Mouse (Mus musculus): ENCODE measurements at regions not wholly inside any gene's neighbourhood (a gene's known extent, or its start where the extent isn't known, plus 50 kb on each side); places are given as distances from the start of the nearest gene placed in this dataset.

DNA sequence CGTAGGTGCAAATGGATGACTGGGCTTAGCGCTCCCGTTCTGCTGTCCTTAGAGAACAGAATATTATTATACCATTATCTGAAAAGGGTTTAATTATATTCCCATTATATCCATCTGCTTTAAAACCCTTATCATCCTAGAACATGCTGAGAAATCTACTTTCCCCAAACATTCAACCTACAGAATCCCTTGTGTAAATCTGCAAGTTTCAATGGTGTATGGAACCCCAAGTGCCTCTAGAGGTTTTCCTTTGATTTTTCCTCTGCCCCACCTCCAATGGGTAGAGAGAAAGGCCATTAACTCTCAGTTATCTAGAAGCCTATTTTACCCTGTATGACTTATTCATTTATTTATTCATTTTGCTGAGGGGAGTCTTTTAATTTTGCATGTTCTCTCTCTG is 308.7 kb downstream of the Csnka2ip start:
- H3K27me3 ChIP-seq (ENCODE audit: control insufficient read depth, insufficient read depth, low read length): no peaks in the 10 kb centered on the region
- no peaks in the 10 kb centered on the region for H3K9me3 ChIP-seq (ENCODE audit: control insufficient read depth, low read length)
- H3K4me3 ChIP-seq (ENCODE audit: low read length): no peak overlapping the region
- no peak overlapping the region for H3K9ac ChIP-seq (ENCODE audit: low read depth, low read length)
- no peaks in the 10 kb centered on the region for H3K36me3 ChIP-seq (ENCODE audit: control insufficient read depth, insufficient read depth, low read length)
- ATAC-seq (ENCODE audit: low FRiP score, low TSS enrichment): no peak
- H3K4me2 ChIP-seq (replicated peaks; ENCODE audit: low read depth, low read length): no peak overlapping the region
- H3K4me1 ChIP-seq (ENCODE audit: control insufficient read depth, insufficient read depth, low read length): no peaks in the 10 kb centered on the region
- H3K27ac ChIP-seq (ENCODE audit: low read depth, low read length): no peak overlapping the region
- WGBS: 90% methylated on average over 3 of the region's 3 CpGs

DNA sequence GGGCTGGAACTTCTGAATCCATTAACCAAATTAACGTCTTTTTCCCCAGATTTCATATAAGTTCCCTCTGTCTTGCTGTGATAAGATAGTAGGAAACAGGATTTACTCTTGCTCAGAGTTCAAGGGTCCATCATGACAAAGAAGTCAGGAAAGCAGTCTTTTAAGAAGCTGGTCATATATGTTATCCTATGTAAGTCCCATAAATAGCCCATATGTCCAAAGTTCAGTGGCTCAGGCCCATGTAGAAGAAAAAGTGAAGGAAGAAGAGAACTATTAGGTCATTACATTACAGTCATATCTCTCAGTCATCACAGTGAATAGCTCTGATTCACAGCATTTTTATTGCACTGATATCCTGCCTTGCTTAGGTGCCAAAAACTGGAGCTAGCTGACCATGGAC is 316.9 kb downstream of the Csnka2ip start:
- Histone ChIP-seq H3K4me1 (ENCODE audit: control insufficient read depth, insufficient read depth, low read length) (no peaks in the 10 kb centered on the region), H3K9ac (ENCODE audit: low read depth, low read length) (no peak overlapping the region), H3K9me3 (ENCODE audit: control insufficient read depth, low read length) (no peaks in the 10 kb centered on the region), H3K27me3 (ENCODE audit: control insufficient read depth, insufficient read depth, low read length) (no peaks in the 10 kb centered on the region), H3K27ac (ENCODE audit: low read depth, low read length) (no peak overlapping the region), H3K36me3 (ENCODE audit: control insufficient read depth, insufficient read depth, low read length) (no peaks in the 10 kb centered on the region), H3K4me2 (replicated peaks; ENCODE audit: low read depth, low read length) (no peak overlapping the region), H3K4me3 (ENCODE audit: low read length) (no peak overlapping the region)
- WGBS: 81% methylated on average over 1 of the region's 1 CpGs
- no peak for ATAC-seq (ENCODE audit: low FRiP score, low TSS enrichment)

DNA sequence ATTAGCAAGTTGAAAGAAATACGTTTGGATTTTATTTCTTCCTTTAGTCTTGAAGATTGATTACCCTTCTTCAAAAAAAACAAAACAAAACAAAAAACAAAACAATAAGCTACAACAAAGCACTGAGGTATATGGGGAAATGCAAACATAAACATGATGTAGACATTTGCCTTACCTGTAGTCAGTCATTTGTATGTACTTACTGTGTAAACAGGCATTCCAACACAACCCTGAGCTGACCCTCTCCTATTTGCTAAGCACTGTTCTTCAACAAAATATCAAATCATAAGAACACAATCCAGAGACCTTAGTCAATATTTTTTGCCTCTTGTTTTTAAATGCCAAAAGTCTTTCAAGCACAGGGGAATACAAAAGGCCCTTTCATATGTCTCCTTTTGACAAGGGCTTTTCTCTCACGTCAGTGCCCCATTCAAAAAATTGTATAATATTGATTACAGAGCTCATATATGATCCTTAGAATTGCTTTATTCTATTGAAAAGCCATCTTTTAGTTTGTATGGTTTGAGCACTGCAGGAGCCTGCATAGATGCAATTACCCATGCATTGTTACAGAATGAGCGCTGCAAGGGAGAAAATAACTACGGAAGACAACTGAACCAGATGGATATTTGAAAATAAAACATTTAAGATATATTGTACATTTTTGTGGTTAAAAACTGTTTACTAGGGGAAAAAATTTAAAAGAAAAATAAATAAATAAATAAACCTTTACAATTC is 326.2 kb downstream of the Csnka2ip start:
- no peak overlapping the region for H3K27ac ChIP-seq (ENCODE audit: low read depth, low read length)
- H3K9ac ChIP-seq (ENCODE audit: low read depth, low read length): no peak overlapping the region
- WGBS: 83% methylated on average over 4 of the region's 4 CpGs
- ATAC-seq (ENCODE audit: low FRiP score, low TSS enrichment): no peak
- no peaks in the 10 kb centered on the region for H3K36me3 ChIP-seq (ENCODE audit: control insufficient read depth, insufficient read depth, low read length)
- H3K4me1 ChIP-seq (ENCODE audit: control insufficient read depth, insufficient read depth, low read length): no peaks in the 10 kb centered on the region
- H3K4me3 ChIP-seq (ENCODE audit: low read length): no peak overlapping the region
- no peaks in the 10 kb centered on the region for H3K27me3 ChIP-seq (ENCODE audit: control insufficient read depth, insufficient read depth, low read length)
- no peaks in the 10 kb centered on the region for H3K9me3 ChIP-seq (ENCODE audit: control insufficient read depth, low read length)
- no peak overlapping the region for H3K4me2 ChIP-seq (replicated peaks; ENCODE audit: low read depth, low read length)

DNA sequence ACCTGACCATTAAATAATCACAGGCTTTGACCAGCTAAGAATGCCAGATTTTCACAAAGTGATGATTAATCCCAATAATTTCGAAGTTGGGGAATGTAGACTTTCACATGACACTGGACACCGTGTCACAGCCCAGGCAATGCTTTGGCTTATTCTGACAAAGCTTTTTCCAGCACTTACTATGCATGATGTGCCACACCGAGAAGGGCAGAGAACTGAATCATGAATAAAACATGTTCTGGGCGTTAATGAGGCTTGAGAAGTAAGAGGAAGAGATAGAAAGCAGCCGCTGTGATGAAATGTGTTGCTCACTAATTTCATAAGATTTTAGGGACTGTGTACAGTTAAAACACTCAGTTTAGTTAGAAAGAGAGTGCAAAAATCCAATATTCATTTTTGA is 326.8 kb downstream of the Csnka2ip start:
- no peaks in the 10 kb centered on the region for H3K9me3 ChIP-seq (ENCODE audit: control insufficient read depth, low read length)
- no peak overlapping the region for H3K9ac ChIP-seq (ENCODE audit: low read depth, low read length)
- H3K4me1 ChIP-seq (ENCODE audit: control insufficient read depth, insufficient read depth, low read length): no peaks in the 10 kb centered on the region
- 71% methylated on average over 5 of the region's 5 CpGs for WGBS
- no peaks in the 10 kb centered on the region for H3K36me3 ChIP-seq (ENCODE audit: control insufficient read depth, insufficient read depth, low read length)
- ATAC-seq (ENCODE audit: low FRiP score, low TSS enrichment): no peak
- no peak overlapping the region for H3K4me2 ChIP-seq (replicated peaks; ENCODE audit: low read depth, low read length)
- no peak overlapping the region for H3K27ac ChIP-seq (ENCODE audit: low read depth, low read length)
- H3K4me3 ChIP-seq (ENCODE audit: low read length): no peak overlapping the region
- H3K27me3 ChIP-seq (ENCODE audit: control insufficient read depth, insufficient read depth, low read length): no peaks in the 10 kb centered on the region

DNA sequence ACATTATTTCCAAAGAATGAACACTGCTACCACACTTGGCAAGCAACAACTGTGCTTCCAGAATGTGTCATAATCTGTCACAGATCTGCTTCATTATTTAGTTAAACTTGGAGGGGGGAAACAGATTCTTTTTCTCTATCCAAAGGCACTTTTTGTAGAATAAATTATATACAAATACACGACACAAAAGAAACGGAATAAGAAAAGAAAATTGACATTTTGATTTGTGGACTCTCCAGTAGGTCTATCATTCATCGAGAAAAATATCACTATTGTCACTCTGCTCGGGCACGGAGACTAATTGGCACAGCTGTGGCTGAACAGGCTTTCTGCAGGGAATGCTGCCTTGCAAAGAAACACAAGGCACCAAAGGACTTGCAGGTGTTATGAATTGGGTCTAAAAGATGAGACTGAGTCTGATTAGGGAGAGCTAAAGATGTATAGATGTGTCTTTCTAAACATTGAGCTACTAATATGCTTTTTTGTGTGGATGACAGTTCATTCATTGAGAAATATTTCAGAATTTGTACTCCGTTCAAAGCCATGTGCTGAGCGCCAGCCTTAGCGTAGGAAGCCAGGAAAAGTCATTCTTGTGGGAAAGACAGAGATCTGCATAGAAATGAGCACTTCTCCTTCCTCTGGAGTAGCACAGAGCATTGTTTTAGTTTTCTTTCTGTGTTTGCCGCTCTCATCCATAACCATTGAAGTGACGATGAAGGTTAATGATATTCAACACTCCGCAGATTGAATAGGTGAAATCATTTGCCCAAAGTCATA is 337.1 kb downstream of the Csnka2ip start:
- Histone ChIP-seq H3K4me3 (ENCODE audit: low read length) (no peak overlapping the region), H3K36me3 (ENCODE audit: control insufficient read depth, insufficient read depth, low read length) (no peaks in the 10 kb centered on the region), H3K9ac (ENCODE audit: low read depth, low read length) (no peak overlapping the region), H3K4me2 (replicated peaks; ENCODE audit: low read depth, low read length) (no peak overlapping the region), H3K4me1 (ENCODE audit: control insufficient read depth, insufficient read depth, low read length) (no peaks in the 10 kb centered on the region), H3K27ac (ENCODE audit: low read depth, low read length) (no peak overlapping the region), H3K9me3 (ENCODE audit: control insufficient read depth, low read length) (no peaks in the 10 kb centered on the region), H3K27me3 (ENCODE audit: control insufficient read depth, insufficient read depth, low read length) (no peaks in the 10 kb centered on the region)
- ATAC-seq (ENCODE audit: low FRiP score, low TSS enrichment): no peak
- 87% methylated on average over 11 of the region's 11 CpGs for WGBS

DNA sequence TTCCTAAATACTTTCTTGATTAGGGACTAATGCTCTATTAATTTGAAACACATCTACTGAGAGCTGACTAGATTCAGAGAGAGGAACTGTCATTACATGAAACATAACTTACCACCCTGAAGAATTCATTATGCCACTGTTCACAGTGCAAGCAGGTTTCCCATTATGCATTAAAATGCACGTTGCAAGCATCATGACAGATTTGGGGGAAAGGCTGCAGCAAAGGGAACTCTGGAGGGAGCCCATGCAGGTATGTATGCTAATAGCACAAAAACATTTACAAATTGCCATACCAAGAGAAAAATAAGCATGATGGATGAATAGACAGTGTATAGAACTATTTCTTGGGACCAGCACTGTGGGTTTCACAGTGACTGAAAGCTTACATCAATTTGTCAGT is 351.1 kb downstream of the Csnka2ip start:
- Histone ChIP-seq H3K9ac (ENCODE audit: low read depth, low read length) (no peak overlapping the region), H3K4me1 (ENCODE audit: control insufficient read depth, insufficient read depth, low read length) (no peaks in the 10 kb centered on the region), H3K27me3 (ENCODE audit: control insufficient read depth, insufficient read depth, low read length) (no peaks in the 10 kb centered on the region), H3K36me3 (ENCODE audit: control insufficient read depth, insufficient read depth, low read length) (no peaks in the 10 kb centered on the region), H3K4me2 (replicated peaks; ENCODE audit: low read depth, low read length) (no peak overlapping the region), H3K9me3 (ENCODE audit: control insufficient read depth, low read length) (no peaks in the 10 kb centered on the region), H3K4me3 (ENCODE audit: low read length) (no peak overlapping the region), H3K27ac (ENCODE audit: low read depth, low read length) (no peak overlapping the region)
- 70% methylated on average over 1 of the region's 1 CpGs for WGBS
- ATAC-seq (ENCODE audit: low FRiP score, low TSS enrichment): no peak

DNA sequence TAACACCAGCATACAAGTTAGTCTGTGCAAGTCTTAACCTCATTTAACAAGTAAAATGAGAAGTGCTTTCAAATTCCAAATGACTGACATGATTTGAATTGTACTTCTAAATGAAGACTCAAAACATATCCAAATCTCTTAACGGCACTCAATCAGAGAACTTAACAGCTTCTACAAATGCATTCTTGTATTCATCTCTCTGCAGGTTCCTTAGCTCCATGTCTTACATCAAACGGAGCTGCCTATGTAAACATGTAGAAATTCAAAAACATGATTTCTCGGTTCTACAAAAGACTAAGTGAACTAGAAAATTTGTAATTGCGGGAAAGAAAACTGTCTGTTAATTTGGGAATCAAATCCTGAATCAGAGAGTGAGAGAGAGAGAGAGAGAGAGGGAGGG is 353.5 kb downstream of the Csnka2ip start:
- Histone ChIP-seq H3K27me3 (ENCODE audit: control insufficient read depth, insufficient read depth, low read length) (no peaks in the 10 kb centered on the region), H3K4me1 (ENCODE audit: control insufficient read depth, insufficient read depth, low read length) (no peaks in the 10 kb centered on the region), H3K9me3 (ENCODE audit: control insufficient read depth, low read length) (no peaks in the 10 kb centered on the region), H3K4me3 (ENCODE audit: low read length) (no peak overlapping the region), H3K4me2 (replicated peaks; ENCODE audit: low read depth, low read length) (no peak overlapping the region), H3K27ac (ENCODE audit: low read depth, low read length) (no peak overlapping the region), H3K9ac (ENCODE audit: low read depth, low read length) (no peak overlapping the region), H3K36me3 (ENCODE audit: control insufficient read depth, insufficient read depth, low read length) (no peaks in the 10 kb centered on the region)
- WGBS: 87% methylated on average over 4 of the region's 4 CpGs
- ATAC-seq (ENCODE audit: low FRiP score, low TSS enrichment): no peak

DNA sequence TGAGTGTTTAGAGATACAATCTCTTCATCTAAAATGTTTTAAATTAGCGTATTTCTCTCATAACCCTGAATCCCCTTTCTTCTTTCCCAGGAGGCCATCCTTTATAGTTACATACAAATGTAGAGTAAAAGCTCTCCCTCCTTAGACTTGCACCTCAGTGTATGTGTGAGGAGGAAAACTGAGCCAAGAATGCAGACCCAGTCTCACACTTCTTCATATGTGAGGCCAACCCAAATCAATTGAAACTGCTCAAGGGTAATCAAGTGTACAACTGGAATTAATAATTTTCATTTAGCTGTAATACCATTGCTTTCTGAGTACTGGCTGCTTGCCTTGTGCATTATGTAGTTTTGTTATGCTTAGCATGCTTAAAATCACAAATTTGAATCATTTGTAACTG is 356.3 kb downstream of the Csnka2ip start:
- Histone ChIP-seq H3K27me3 (ENCODE audit: control insufficient read depth, insufficient read depth, low read length) (no peaks in the 10 kb centered on the region), H3K4me2 (replicated peaks; ENCODE audit: low read depth, low read length) (no peak overlapping the region), H3K4me3 (ENCODE audit: low read length) (no peak overlapping the region), H3K9ac (ENCODE audit: low read depth, low read length) (no peak overlapping the region), H3K27ac (ENCODE audit: low read depth, low read length) (no peak overlapping the region), H3K4me1 (ENCODE audit: control insufficient read depth, insufficient read depth, low read length) (no peaks in the 10 kb centered on the region), H3K36me3 (ENCODE audit: control insufficient read depth, insufficient read depth, low read length) (no peaks in the 10 kb centered on the region), H3K9me3 (ENCODE audit: control insufficient read depth, low read length) (no peaks in the 10 kb centered on the region)
- WGBS: 70% methylated on average over 1 of the region's 1 CpGs
- no peak for ATAC-seq (ENCODE audit: low FRiP score, low TSS enrichment)

DNA sequence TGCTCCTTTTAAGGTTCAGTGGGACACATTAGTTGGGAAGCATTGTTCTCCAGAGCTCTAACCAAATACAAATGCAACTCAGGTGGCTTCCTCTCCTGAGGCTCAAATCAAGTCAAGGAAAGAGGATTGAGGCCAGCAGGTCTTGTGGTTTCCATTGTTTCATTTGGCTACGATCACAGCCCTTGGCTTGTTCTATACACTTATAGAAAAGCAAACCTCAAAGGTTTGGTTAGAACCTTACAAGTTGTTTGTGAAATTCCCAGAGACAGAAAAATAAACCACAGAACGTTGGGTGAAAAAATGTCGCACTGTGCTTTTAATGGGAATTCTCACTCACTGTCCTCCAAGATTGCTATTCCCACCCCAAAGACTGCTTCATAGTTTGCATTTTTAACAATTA is 360.4 kb upstream of the Epha3 start:
- H3K27me3 ChIP-seq (ENCODE audit: control insufficient read depth, insufficient read depth, low read length): no peaks in the 10 kb centered on the region
- H3K4me2 ChIP-seq (replicated peaks; ENCODE audit: low read depth, low read length): no peak overlapping the region
- H3K4me1 ChIP-seq (ENCODE audit: control insufficient read depth, insufficient read depth, low read length): no peaks in the 10 kb centered on the region
- no peaks in the 10 kb centered on the region for H3K36me3 ChIP-seq (ENCODE audit: control insufficient read depth, insufficient read depth, low read length)
- H3K9ac ChIP-seq (ENCODE audit: low read depth, low read length): no peak overlapping the region
- no peaks in the 10 kb centered on the region for H3K9me3 ChIP-seq (ENCODE audit: control insufficient read depth, low read length)
- WGBS: 80% methylated on average over 3 of the region's 3 CpGs
- no peak overlapping the region for H3K4me3 ChIP-seq (ENCODE audit: low read length)
- no peak overlapping the region for H3K27ac ChIP-seq (ENCODE audit: low read depth, low read length)
- no peak for ATAC-seq (ENCODE audit: low FRiP score, low TSS enrichment)

Data from kidney, embryonic 14.5 days (tissue).